Mouse (Mus musculus): ENCODE measurements around the gene Rngtt.
"Not testable (repeated sequence)": the region's sequence is repeated elsewhere in the genome, so short reads cannot be mapped to it uniquely, and the experiment has no call there.

Rngtt gene

DNA sequence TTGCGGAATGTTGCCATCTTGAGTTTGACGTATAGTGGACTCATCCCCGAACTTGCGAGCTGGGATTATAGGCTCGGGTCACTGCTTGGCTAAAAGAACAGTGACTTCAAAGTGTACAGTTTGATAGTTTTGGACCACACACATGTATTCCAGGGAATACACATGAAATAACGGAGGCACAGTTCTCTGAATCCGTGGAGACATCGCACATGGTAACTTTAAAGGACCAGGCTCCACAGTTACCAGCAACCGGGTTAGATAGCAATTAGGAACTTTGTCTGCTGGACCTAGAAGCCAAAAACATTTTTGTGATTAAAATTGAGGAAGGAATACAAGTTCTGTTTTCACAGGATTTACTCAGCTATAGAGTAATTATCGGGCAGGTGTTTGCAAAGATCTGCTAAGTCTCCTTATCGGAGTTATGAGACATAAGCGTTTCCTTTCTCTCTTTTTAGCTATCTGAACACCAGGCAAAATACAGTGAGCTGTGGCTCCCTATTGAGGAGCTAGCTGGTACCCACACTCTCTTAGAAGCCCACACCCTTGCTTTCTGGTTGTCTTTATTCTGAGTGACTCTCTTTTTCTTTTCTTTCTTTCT is 828 bp downstream of the Rngtt start:
- peak; percentile 32 for DNase-seq (ENCODE audit: low read depth)

DNA sequence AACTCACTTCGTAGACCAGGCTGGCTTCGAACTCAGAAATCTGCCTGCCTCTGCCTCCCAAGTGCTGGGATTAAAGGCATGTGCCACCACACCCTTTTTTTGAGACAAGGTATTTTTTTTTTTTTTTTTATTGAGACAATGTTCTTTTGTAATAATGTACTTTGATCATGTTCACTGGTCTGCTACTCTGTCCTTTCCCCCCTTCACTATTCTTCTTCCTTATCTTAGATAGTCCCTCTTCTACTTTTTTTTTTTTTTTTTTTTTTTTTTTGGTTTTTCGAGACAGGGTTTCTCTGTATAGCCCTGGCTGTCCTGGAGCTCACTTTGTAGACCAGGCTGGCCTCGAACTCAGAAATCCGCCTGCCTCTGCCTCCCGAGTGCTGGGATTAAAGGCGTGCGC is 4.0 kb downstream of the Rngtt start:
- DNase-seq (ENCODE audit: low read depth) = not testable (repeated sequence)

DNA sequence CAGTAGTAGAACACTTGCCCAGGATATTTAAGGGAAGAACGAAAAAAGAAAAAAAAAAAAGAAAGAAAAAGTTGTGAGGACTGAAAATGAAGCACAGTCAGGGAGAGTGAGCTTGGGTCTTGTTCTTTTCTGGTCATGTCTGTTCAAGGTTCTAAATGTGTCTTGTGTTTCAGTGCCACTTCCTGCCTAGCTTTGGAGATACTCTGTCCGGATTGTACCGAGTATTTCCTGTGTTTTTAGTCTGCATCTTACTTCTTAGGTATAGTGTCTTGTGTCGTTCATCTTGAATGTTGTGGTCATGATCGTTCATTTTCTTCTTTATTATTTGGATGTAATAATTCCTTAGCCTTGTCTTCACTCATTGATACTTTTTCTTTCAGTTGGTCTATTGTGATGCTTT is 5.7 kb downstream of the Rngtt start:
- DNase-seq (ENCODE audit: low read depth) = peak; percentile 40

DNA sequence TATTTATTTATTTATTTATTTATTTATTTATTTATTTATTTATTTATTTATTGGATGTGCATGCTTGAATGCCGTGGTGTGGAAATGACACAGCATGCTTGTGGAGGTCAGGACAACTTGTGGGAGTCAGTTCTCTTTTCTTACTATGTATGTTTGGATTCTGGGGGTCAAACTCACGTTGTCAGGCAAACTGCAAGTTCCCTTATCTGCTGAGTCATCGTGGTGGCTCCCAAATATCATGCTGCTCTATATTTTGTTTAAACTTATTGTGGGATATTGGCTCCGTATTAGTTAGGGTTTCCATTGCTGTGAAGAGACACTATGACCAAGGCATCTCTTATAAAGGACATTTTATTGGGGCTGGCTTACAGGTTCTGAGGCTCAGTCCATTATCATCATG is 21.0 kb downstream of the Rngtt start:
- peak; percentile 62 for DNase-seq (ENCODE audit: low read depth)

DNA sequence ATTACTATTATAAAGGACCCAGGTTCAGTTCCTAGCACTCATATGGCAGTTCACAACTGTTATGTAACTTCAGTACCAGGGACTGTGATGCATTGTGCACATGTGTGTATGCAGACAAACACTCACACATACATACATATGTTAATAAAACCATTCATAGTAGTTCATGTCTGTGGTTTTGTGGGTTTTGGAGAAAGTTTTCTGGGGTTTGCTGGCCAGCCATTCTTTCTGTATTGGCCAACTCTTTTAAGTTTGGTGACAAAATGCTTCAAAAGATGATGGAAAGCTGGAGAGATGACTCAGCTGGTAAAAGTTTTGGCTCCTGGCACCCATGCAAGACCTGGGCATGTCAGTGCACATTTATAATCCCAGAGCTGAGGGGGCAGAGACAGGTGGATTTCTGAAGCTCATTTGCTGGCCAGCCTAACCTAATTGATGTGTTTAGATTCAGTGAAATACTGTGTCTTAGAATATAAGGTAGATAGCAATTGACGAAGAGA is 22.9 kb downstream of the Rngtt start:
- peak; percentile 43 for DNase-seq (ENCODE audit: low read depth)

DNA sequence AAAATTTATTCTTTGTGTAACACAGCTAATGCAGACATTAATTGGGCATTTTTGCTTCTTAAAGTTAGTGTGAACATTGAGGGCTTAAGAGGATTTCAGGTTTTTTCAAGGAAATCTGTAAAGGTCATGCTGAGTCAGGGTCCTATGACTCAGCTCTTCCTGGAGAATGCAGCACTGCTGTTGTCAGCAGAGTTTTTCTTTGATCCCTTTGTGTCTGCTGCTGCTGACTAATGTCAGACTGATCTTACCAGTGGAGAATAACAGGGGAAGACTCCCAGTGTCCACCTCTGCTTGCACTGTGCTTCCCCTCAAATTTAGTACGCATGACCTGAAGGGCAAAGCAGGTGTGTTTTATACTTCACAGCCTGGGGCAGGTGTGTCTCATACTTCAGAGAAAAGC is 27.9 kb downstream of the Rngtt start:
- DNase-seq (ENCODE audit: low read depth) = peak; percentile 86

DNA sequence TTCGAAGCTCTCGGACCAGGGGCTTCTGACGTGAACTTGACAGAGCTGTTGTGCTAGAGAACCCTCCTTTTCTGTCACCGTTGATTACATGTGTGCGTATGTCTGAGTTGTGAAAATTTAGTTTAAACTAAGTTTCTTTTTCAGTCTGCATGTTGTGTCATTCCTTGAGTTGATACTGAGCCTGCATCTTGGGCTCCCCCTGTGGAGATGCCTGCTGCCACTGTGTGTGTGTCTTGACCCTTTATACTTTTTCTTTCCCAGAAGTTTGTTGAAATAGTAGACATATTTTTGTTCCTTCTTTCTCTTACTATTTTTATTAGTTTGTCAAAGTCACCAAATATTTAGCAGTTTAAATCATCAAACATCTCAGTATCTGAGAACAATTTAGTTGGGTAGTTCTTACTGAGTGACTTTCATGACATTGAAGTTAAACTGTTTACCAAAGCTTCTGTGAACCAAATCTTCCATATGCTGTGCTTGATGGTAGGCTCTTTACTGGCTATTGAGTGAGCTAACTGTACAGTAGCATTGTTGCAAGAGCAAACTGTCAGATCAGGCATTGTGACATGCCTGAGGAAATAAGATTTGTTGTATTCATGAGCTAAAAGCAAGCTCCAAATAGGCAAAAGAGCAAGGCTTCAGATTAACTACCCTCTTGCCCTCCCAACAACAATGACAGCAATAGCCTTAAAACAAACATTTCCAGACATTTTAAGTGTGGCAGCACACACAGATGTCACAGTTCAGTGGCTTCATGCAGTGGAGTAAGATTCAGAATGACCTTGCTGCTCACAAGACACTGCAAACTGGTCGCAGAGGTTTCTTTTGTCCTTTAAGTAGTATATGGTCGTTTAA is 33.0 kb downstream of the Rngtt start:
- peak; percentile 18 for DNase-seq (ENCODE audit: low read depth)

DNA sequence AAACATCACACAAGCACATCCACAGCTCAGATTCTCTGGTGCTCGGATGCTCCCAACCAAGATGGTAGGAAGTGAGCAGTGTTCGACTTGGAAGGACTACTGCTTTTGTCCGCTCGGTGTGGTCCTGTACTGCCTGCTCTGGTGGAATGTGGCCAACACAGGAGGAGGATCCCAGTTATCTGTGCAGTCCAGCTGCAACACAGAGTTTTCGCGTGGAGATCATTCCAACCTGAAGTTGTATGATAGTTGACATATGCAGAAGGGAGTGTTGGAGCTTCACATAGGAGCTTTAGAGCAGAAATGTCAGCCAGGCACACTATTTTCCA is 33.6 kb downstream of the Rngtt start:
- DNase-seq (ENCODE audit: low read depth) = no peak

DNA sequence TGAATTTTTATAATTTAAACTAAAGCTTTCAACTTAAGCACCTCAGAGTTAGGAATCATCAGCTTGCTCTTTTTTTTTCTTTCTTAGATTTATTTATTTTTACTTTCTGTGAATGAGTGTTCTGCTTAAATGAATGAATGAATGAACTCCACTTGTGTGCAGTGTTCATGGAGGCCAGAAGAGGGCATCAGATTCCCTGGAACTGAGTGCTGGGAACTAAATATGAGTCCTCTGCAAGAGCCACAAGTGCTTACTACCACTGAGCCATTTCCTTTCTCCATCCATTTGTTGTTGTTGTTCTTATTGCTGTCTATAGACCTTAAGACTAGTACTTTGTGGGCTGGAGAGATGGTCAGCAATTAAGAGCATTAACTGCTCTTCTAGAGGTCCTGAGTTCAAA is 53.3 kb downstream of the Rngtt start:
- no peak for DNase-seq (ENCODE audit: low read depth)

DNA sequence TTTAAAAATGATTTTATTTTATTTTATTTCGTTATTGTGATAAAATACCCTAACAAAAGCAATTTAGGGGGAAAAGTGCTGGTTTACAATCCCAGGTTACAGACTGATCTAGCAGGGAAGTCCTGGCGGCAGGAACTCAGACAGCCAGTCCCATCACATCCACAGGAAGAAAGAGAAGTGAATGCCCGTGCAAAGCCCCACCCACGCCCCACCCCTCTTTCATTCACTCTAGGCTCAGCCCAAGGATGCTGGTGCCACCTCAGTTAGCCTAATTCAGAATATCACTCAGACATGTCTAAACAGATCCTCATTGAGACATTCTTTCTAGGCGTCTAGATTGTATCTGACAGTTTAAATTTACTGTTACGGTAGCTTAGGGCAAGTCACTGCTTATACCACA is 64.8 kb downstream of the Rngtt start:
- no peak for DNase-seq (ENCODE audit: low read depth)

DNA sequence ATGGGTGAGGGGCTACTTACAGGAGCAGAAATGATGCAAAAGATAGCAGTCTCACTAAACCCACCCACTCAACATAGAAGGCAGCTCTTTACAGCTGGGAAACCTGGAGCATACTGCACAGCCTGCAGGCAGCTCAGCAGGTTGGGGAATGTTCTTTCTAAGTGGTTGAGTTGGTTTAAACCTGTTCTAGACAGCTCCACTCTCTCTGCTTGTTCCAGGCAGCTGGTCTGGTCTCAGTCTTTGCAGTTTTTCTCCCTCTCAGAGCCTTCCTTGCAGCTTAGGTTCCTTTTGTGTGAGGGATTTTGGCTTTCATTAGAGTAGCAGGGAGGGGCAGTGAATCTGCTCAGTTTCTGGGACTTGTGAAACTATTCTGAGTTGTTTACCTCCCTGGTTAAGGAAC is 67.5 kb downstream of the Rngtt start:
- DNase-seq (ENCODE audit: low read depth) = no peak

DNA sequence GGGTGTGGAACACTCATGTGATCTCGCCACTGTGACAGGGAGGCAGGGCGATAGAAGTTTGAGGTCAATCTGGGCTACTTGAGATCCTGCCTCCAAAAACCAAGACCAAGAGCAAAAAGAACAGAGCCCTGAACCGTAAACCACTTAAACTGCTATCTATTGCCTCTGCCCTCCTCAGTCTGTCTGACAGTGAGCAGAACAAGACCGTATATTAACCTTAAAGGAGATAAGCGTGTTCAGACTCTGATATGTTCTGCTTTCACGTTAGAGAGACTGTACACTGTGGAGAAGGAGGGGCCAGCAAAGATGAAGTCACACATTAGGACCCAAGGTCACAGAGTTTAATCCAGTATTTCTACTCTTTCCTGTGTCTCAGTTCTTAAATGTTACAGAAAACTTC is 68.8 kb downstream of the Rngtt start:
- DNase-seq (ENCODE audit: low read depth) = no peak

DNA sequence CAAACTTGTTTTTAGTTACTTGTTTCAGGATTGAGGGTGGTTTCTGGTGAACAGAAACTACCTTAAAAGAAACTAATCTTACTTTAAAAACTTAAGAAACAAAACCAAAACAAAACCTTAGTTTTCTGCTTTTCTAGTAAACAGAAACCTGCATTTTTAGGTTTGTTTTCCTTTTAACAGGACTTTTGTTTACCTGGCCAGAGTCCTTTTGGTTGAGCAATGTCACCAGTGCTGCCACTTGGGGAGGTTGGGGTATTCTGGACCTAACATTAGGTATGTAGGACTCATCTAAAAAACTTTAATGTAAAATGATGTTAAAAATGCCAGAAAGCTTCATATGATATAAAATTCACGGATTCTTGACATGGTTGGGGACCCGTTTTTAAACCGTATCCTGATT is 78.8 kb downstream of the Rngtt start:
- no peak for DNase-seq (ENCODE audit: low read depth)

DNA sequence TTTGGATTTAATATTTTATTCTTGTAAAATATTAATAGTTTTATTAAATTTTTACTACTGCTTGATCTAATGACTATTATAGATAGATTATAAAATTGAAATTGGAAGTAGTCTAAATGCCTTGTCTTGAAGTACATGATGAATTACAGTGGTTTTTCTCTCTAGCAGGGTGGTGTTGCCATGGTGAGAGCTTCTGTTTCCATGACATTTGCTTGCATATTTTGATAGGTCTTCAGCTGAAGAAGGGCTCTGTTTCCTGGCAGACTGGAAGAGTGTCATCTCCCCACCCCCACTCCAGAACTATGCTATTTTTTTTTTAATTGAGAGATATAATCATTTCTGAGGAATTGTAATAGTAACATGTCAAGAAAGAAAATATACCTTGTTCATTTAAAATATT is 80.5 kb downstream of the Rngtt start:
- DNase-seq (ENCODE audit: low read depth) = peak; percentile 26

DNA sequence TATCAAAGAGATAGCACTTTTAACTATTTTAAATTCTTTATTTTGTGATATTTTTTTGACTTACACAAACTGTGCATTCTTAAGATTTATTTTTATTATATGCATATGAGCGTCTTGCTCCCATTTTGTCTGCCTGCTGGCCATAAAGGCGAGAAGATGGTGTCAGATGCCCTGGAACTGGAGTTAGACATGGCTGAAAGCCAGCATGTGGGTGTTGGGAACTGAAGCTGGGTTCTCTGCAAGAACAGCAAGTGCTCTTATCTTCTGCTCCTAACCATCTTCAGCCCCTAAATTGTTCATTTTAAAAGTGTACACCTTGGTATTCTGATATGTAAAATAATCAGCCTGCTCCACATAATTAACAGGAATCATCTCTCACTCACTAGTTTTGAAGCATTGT is 83.3 kb downstream of the Rngtt start:
- DNase-seq (ENCODE audit: low read depth) = no peak

DNA sequence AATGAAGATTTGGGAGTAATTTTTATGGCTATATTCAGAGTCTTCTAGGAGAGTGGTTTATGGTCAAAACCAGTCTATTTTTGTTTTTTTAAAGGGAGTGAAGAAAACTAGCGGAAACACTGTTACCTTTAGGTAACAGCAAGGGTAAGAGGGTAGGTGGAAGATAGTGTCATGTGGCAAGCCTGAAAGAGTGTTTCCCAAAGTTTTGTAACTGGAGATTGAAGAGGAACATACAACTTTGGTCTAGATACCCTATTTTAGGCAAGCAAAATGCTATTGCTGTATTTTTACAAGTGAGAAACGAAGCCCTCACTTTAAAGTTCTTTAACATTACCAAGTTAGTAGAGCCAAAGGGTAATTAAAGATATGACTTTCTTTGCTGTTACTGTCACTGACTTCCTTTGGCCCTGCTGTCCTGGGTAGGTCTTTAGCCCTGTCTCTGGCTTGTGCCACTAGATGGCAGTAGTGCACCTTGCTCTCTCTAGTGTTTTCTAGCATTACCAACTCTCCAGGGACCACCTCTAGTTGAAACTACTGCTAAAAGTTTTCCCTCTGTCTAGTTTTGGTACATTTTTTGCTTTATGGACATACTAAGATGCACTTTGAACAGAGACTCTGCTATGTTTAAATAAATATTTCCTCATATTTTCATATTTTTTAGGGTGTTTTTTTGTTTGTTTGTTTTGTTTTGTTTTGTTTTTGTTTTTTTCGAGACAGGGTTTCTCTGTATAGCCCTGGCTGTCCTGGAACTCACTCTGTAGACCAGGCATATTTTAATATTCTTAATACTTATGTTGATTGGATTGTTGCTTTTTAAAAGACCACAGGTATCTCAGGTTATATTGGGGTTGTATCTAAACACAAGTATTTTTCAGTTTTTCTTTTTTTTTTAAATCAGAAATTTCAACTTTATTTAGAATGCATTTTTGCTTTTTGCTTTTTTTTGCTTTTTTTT is 86.4 kb downstream of the Rngtt start:
- peak; percentile 85 for DNase-seq (ENCODE audit: low read depth)

DNA sequence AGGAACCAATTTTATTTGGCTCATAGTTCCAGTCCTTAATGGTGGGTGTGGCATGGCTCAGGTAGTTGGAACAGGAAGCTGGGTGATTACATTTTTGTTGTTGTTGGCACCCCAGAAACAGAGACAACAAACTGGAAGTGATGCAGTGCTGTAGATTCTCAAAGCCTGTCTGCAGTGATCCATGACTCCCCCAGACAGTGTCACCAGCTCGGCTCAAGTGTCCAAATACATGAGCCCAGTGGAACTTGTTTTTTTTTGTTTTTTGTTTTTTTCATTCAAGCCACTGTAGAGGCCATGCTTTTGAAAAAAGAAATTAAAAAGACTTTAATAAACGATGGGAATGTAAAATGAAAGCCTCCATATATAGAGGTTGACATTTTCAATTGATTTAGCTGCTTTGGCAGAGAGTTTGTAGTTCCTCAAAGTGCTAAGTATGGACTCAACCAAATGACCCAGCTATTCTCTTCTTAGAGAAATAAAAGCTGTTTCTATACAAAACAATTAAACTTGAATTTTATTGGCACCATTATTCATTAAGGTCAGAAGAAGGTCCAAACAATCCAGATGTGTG is 95.7 kb downstream of the Rngtt start:
- no peak for DNase-seq (ENCODE audit: low read depth)

DNA sequence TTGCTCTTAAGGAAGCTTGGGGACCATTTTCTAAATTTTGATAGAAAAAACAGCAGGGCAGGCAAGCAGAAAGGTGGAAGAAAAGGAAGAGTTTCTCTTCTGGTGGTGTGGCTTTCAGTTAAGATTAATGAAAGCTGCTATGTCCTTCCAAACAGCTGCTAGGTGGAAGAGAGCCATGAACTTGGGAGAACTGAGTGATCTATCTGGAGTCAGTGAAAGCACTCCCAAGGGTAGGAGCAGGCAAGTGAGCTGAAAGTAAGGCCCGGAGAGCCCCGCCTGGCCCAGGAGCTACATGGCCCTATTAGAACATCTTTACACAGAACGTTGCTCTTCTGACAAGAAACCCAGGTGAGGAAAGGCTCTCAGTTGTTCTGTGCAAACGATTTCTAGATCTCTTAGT is 103.7 kb downstream of the Rngtt start:
- no peak for DNase-seq (ENCODE audit: low read depth)

DNA sequence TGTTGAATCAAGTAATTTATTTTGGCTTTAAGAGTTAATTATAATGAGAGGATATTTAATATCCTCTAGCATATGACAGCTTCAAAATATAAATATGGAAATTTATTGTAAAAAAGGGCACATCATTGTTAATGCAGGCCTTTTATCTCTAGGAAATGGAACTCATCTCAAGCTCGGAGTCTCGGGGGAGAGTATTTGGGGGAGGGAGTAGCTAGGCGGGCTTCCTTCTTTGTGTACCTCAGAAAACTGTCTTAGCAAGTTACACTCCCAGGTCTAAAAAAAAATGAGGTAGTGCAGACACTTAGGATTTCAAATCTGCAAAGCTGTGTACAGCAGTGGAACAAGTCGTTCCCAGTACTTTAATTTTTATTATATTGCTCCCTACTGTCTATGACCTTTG is 104.7 kb downstream of the Rngtt start:
- no peak for DNase-seq (ENCODE audit: low read depth)

DNA sequence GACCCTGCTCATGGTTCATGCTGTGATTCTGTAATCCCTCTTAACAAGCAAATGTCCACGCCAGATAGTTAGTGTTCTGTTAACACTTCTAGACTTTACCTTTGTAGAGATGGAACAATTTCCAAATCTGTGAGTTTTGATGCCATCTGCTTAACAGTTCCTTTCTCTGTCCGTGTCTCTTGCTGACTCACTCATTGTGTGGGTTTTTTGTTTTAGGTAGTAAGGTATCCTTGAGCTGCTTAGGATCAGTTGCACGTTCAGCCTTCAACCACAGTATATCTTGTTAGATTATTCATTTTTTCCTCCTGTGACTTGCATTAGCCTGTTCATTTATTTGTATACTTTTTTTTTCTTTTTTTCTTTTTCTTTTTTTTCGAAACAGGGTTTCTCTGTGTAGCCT is 107.3 kb downstream of the Rngtt start:
- peak; percentile 66 for DNase-seq (ENCODE audit: low read depth)

DNA sequence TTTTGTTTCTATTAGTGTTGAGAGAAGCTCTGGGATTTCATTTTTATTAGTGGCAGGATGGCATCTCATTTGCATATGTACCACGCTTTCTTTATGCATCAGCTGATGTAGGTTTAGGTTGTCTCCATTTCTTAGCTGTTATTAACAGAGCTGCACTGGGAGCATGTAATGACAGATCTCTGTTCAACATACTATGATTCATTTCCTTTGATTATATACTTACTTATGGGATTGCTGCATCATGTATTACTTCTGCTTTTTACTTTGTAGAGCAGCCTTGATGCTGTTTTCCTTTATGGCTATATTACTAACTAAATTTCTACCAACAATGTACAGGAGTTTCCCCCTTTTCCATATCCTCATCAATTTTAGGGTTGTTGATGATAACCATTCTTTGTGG is 109.5 kb downstream of the Rngtt start:
- peak; percentile 80 for DNase-seq (ENCODE audit: low read depth)

DNA sequence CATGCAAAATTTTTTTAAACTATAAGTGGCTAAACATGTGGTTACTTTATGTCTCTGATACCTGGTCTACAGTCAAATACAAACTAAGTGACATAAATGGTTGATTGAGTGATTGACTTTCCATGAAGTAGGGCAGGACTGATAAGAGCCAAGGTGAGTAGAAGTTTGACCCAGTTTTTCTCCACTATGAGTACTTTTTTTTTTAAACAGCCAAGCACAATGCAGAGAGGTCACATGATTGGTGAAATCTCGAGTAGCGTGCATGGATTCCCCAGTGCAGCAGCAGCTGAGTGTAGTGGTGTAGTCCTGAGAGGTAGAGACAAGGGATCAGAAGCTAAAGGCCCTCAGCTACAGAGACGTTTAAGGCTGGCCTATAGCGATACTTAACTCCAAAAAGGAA is 118.7 kb downstream of the Rngtt start:
- no peak for DNase-seq (ENCODE audit: low read depth)
